Mouse (Mus musculus) stomach, embryonic 14.5 days (tissue): ENCODE data around the gene Pla2g4e. TPM values are rescaled to one million over a fixed set of nuclear protein-coding genes. Genes with fewer than 3 reads are reported as not detected.

Source experiments
- ATAC-seq: fragments of 200-750 bp; cut with Nextera tagmentation; 2 replicates; pipeline ENCODE4 v1.8.0; 2017; ENCODE audit warnings: low read depth, moderate TSS enrichment; ENCODE audit not compliant: insufficient number of reproducible peaks, insufficient read depth, low FRiP score
- H3K27ac ChIP-seq: fragments of 300-500 bp; sonication (generic); 2 replicates; pipeline ENCODE4 v1.5.1; 2014; ENCODE audit warnings: mild to moderate bottlenecking, low read length, moderate library complexity, mixed read lengths
- H3K27me3 ChIP-seq: fragments of 300-500 bp; sonication (generic); 2 replicates; pipeline ENCODE4 v1.6.1; 2014; ENCODE audit warnings: low read length, control low read depth, mixed read lengths; ENCODE audit not compliant: control insufficient read depth, insufficient read depth
- H3K36me3 ChIP-seq: fragments of 300-500 bp; sonication (generic); 2 replicates; pipeline ENCODE4 v1.6.1; 2014; ENCODE audit warnings: mild to moderate bottlenecking, control low read depth, low read length, moderate library complexity, mixed read lengths; ENCODE audit not compliant: control insufficient read depth, insufficient read depth
- H3K4me1 ChIP-seq: fragments of 300-500 bp; sonication (generic); 2 replicates; pipeline ENCODE4 v1.6.1; 2014; ENCODE audit warnings: low read length, control low read depth, mixed read lengths; ENCODE audit not compliant: control insufficient read depth, insufficient read depth
- H3K4me2 ChIP-seq: fragments of 300-500 bp; sonication (generic); replicated peaks from 2 replicates; pipeline ENCODE4 v1.6.1; 2014; ENCODE audit warnings: low read depth, low read length, control low read depth
- H3K4me3 ChIP-seq: fragments of 300-500 bp; sonication (generic); 2 replicates; pipeline ENCODE4 v1.5.1; 2014; ENCODE audit warnings: low read depth, low read length, control low read depth
- H3K9ac ChIP-seq: fragments of 300-500 bp; sonication (generic); replicated peaks from 2 replicates; pipeline ENCODE4 v1.6.1; 2014; ENCODE audit warnings: low read depth, mild to moderate bottlenecking, control low read depth, low read length, moderate library complexity, mixed read lengths
- H3K9me3 ChIP-seq: fragments of 300-500 bp; sonication (generic); 2 replicates; pipeline ENCODE4 v1.6.1; 2016; ENCODE audit warnings: low read depth, low read length, control low read depth; ENCODE audit not compliant: control insufficient read depth
- WGBS: fragments of 180-500 bp; shearing (Covaris S2); extraction: QIAGEN DNeasy Blood & Tissue Kit; methylation state at CpG from one replicate; pipeline ENCODE4 v1.1.7; 2014; 5-methylcytosine and 5-hydroxymethylcytosine counted together
- polyA plus RNA-seq: library from polyadenylated mRNA; unstranded; fragments of >200 nt; fragmentation: Nextera tagmentation; extraction: Ambion mirVana; gene quantifications from 2 replicates; pipeline ENCODE4 v1.2.1, GENCODE M21; 2014

Gene Pla2g4e
- polyA plus RNA-seq, 1 experiment from 2014 or later = 0.27 TPM

DNA sequence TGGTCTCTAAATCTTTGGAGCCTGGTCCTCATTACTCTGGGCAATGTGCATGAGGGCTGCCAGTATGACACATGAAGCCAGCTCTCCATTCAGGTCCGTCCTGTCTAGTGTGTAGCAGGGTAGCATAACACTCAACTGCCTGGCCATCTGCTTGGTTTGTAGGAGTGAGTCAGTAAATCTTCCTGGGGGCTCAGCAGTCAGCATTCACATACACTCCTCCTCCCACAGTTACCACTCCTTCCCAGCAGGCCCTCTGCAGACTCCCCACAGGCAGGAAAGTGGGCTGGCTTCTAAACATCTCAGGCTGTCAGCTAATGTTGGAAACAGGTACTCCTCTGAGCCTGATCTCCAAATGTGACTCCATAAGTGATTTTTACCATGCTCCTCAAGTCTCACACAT is 121.0 kb downstream of the Pla2g4e start:
- 29% methylated on average over 1 of the region's 1 CpGs for WGBS
- H3K36me3 ChIP-seq = no peaks in the 10 kb centered on the region
- H3K4me1 ChIP-seq = peaks cover 10% of the 10 kb centered on the region; the same call in 1 of the 2 replicates
- H3K4me3 ChIP-seq = no peak overlapping the region
- no peaks in the 10 kb centered on the region for H3K9me3 ChIP-seq
- no peaks in the 10 kb centered on the region for H3K27me3 ChIP-seq
- no peak overlapping the region for H3K4me2 ChIP-seq
- H3K27ac ChIP-seq = no peak overlapping the region
- ATAC-seq = peak; percentile 7; the same call in 1 of the 2 replicates
- no peak overlapping the region for H3K9ac ChIP-seq

GRCm38 (mm10) chr2:120122983-120123382 is 122.2 kb downstream of the Pla2g4e start:
- no peak overlapping the region; the same call in 1 of the 2 replicates for H3K27ac ChIP-seq
- H3K4me3 ChIP-seq = no peak overlapping the region
- no peak for ATAC-seq
- no peaks in the 10 kb centered on the region for H3K27me3 ChIP-seq
- H3K9ac ChIP-seq = no peak overlapping the region
- no peak overlapping the region for H3K4me2 ChIP-seq
- no peaks in the 10 kb centered on the region for H3K36me3 ChIP-seq
- 79% methylated on average over 6 of the region's 6 CpGs for WGBS
- H3K4me1 ChIP-seq = no peaks in the 10 kb centered on the region; the same call in 1 of the 2 replicates
- H3K9me3 ChIP-seq = no peaks in the 10 kb centered on the region

DNA sequence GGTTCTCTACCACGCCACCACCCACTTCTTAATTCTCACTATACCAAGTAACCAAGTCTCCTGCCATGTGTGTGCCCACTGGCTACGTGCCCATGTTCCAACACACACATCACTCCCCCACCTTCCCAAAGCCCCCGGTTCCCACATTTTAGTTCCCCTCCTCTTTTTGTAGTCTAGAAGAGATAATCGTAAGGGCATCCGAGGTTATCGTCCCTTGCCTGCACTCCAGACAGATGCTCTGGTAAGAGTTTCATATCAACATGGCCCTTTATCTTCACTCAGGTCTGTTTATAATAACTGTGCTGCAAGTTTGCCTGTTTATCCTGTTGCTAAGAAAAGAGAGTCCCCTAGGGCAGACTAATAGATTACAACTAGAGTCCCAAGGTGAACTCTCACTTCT is 127.8 kb downstream of the Pla2g4e start:
- H3K27ac ChIP-seq = no peak overlapping the region
- no peak overlapping the region for H3K4me3 ChIP-seq
- H3K27me3 ChIP-seq = no peaks in the 10 kb centered on the region
- no peak overlapping the region for H3K9ac ChIP-seq
- peaks cover 4% of the 10 kb centered on the region; the same call in 1 of the 2 replicates for H3K4me1 ChIP-seq
- no peaks in the 10 kb centered on the region for H3K36me3 ChIP-seq
- no peak overlapping the region for H3K4me2 ChIP-seq
- 77% methylated on average over 6 of the region's 6 CpGs for WGBS
- ATAC-seq = no peak
- no peaks in the 10 kb centered on the region for H3K9me3 ChIP-seq

Other genes starting within 250 kb of the Pla2g4e start
- 20.6 and 22.0 TPM in 2 replicates for gene Jmjd7, start 217.9 kb downstream of the Pla2g4e start, polyA plus RNA-seq
- gene Gm28042, start 217.8 kb downstream of the Pla2g4e start, polyA plus RNA-seq = 2.1 and 3.1 TPM in 2 replicates
- gene Pla2g4b, start 211.9 kb downstream of the Pla2g4e start, polyA plus RNA-seq = 1.5 and 1.6 TPM in 2 replicates
- gene Ehd4, start 90.7 kb downstream of the Pla2g4e start, polyA plus RNA-seq = 32.8 and 34.0 TPM in 2 replicates
- 0.07 TPM in 1 of 2 replicates, not detected in the other for gene Pla2g4d, start 43.9 kb upstream of the Pla2g4e start, polyA plus RNA-seq
- 0.29 TPM in 1 of 2 replicates, not detected in the other for gene Pla2g4f, start 68.8 kb upstream of the Pla2g4e start, polyA plus RNA-seq
- gene Vps39, start 107.8 kb upstream of the Pla2g4e start, polyA plus RNA-seq = 22.5 and 23.2 TPM in 2 replicates
- 7.6 and 10.5 TPM in 2 replicates for gene Ganc, start 158.6 kb upstream of the Pla2g4e start, polyA plus RNA-seq
- 23.2 and 28.7 TPM in 2 replicates for gene Tmem87a, start 158.8 kb upstream of the Pla2g4e start, polyA plus RNA-seq
- 0.42 and 1.1 TPM in 2 replicates for gene Capn3, start 210.7 kb upstream of the Pla2g4e start, polyA plus RNA-seq